Mouse (Mus musculus) liver, postnatal 0 days (tissue): ENCODE measurements at regions not wholly inside any gene's neighbourhood (a gene's known extent, or its start where the extent isn't known, plus 50 kb on each side); places are given as distances from the start of the nearest gene placed in this dataset.

ENCODE experiments used
- CTCF ChIP-seq: sonication (generic); IDR thresholded peaks from 2 replicates; pipeline ENCODE4 v1.5.1; 2016; ENCODE audit warnings: antibody characterized with exemption, low read depth
- EP300 ChIP-seq: IDR thresholded peaks from 2 replicates; pipeline ENCODE4 v1.6.1; 2016; ENCODE audit warnings: antibody characterized with exemption, low read depth, mild to moderate bottlenecking

- TF ChIP-seq EP300 (no peak), CTCF (no peak)
Observed at GRCm38 (mm10) chr3:34474126-34474525, 176.1 kb upstream of the Sox2 start.
